Mouse (Mus musculus) thymus, adult 18-20 months (tissue): ENCODE data around the gene Mdm4.
A peak's percentile ranks its signal among the peaks of the same experiment; 100 is the strongest.
"Not testable (repeated sequence)": the region's sequence is repeated elsewhere in the genome, so short reads cannot be mapped to it uniquely, and the experiment has no call there.

Experiments used
- DNase-seq, 2 experiments: peaks; one replicate each; pipeline ENCODE4 v3.0.0; 2022; ENCODE audit warnings: mixed read lengths in 2 of 2

Mdm4 gene

GRCm38 (mm10) chr1:133051829-133052228, 21.5 kb upstream of the Mdm4 start:
- DNase-seq, result no peak

GRCm38 (mm10) chr1:133050001-133050431, 19.7 kb upstream of the Mdm4 start:
- no peak for DNase-seq

- no peak for DNase-seq
Measured at GRCm38 (mm10) chr1:133048690-133049089, 18.3 kb upstream of the Mdm4 start.

GRCm38 (mm10) chr1:133047575-133047974, 17.2 kb upstream of the Mdm4 start:
- DNase-seq, result no peak

GRCm38 (mm10) chr1:133046441-133046931, 16.1 kb upstream of the Mdm4 start:
- peak; percentile 33 to 41 for DNase-seq

GRCm38 (mm10) chr1:133045861-133046440, 15.6 kb upstream of the Mdm4 start:
- DNase-seq, result peak; percentile 59 to 61

- DNase-seq, result no peak
Measured at GRCm38 (mm10) chr1:133045011-133045860, 14.9 kb upstream of the Mdm4 start, which contains the start of gene Pik3c2b. TSS of gene Pik3c2b (plus strand) at chr1:133045667.

GRCm38 (mm10) chr1:133039505-133039949, 9.2 kb upstream of the Mdm4 start:
- peak; percentile 18 to 40 for DNase-seq

DNA sequence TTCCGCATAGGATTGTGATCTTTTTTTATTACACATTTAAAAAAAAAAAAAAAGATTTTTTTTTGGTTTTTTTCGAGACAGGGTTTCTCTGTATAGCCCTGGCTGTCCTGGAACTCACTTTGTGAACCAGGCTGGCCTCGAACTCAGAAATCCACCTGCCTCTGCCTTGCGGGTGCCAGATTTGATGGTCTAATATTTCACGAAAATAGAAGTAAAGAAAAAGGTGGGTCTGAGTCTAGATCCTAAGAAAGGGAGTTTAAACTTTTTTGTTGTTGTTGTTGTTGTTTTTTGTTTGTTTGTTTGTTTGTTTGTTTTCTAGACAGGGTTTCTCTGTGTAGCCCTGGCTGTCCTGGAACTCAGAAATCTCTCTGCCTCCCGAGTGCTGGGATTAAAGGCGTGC, 4.3 kb upstream of the Mdm4 start:
- not testable (repeated sequence) for DNase-seq

- DNase-seq, result no peak
Measured at GRCm38 (mm10) chr1:133034091-133034460, 3.7 kb upstream of the Mdm4 start.

DNA sequence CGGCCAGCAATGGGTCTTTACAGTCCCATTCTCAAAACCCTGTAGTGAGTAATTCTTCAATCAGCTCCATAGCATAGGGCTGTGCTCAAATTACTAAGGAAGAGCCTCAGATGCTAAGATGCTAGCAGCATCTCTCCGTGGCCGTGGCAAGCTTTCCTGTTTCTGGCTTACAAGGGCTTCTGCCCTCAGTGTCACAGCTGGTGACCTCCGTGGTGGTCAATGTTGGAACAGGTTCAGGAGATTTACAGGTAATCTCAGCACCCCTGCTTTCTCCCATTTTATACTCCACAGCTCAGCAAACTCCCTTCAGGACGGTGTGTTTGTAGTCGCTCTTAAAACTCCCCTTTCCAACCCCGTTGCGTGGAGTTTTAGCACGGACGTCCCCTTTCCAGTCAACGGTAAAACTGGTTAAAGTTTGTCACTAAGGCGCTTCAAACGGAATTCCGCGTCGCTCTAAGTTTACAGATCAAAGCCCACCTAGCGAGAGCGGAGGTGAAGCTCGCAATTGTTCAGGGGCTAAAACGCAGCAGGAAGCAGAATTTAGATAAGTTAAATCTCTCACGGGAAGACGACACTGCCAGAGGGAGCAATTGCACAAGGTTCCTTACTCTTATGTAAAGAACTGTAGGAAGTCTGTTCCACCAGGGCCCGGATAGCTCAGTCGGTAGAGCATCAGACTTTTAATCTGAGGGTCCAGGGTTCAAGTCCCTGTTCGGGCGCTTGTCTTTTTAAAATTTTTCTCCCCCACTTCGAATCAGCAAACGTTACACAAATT, 3.1 kb upstream of the Mdm4 start:
- DNase-seq, result peak; percentile 20 to 52

- DNase-seq, result no peak
Measured at GRCm38 (mm10) chr1:133032981-133033315, 2.6 kb upstream of the Mdm4 start.

- DNase-seq, result no peak
Measured at GRCm38 (mm10) chr1:133029744-133030143, 617 bp downstream of the Mdm4 start.

- no peak for DNase-seq
Measured at GRCm38 (mm10) chr1:133027980-133028379, 2.4 kb downstream of the Mdm4 start.

GRCm38 (mm10) chr1:133027126-133027525, 3.2 kb downstream of the Mdm4 start:
- DNase-seq, result no peak

- DNase-seq, result not testable (repeated sequence)
Measured at GRCm38 (mm10) chr1:133025796-133026190, 4.6 kb downstream of the Mdm4 start.

- peak; percentile 80 to 89 for DNase-seq
Measured at GRCm38 (mm10) chr1:133025051-133025795, 5.1 kb downstream of the Mdm4 start.

GRCm38 (mm10) chr1:133024426-133024825, 5.9 kb downstream of the Mdm4 start:
- no peak for DNase-seq

GRCm38 (mm10) chr1:133023723-133024122, 6.6 kb downstream of the Mdm4 start:
- not testable (repeated sequence) for DNase-seq

DNA sequence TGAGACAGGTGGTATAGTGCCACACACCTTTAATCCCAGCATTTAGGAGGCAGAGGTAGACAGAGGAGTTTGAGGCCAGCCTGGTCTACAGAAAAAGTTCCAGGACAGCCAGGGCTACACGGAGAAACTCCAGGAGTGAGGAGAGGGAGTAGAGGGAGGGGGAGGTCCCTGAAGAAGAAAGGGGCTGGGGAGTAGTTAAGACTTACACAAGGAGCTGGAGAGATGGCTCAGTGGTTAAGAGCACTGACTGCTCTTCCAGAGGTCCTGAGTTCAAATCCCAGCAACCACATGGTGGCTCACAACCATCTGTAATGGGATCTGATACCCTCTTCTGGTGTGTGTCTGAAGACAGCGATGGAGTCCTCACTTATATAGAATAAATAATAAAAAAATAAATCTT, 8.4 kb downstream of the Mdm4 start:
- DNase-seq, result not testable (repeated sequence)

DNA sequence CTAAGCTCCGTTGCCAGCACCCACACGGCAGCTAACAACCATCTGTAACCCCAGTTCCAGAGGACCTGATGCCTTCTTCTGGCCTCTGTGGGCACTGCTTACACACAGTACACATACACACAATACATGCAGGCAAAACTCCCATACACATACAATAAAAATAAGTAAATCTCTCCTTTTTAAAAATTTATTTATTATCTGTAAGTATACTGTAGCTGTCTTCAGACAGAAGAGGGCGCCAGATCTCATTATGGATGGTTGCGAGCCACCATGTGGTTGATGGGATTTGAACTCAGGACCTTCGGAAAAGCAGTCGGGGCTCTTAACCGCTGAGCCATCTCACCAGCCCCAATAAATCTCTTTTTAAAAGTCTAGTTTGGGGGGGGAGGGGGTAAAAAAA, 9.0 kb downstream of the Mdm4 start:
- DNase-seq, result no peak

DNA sequence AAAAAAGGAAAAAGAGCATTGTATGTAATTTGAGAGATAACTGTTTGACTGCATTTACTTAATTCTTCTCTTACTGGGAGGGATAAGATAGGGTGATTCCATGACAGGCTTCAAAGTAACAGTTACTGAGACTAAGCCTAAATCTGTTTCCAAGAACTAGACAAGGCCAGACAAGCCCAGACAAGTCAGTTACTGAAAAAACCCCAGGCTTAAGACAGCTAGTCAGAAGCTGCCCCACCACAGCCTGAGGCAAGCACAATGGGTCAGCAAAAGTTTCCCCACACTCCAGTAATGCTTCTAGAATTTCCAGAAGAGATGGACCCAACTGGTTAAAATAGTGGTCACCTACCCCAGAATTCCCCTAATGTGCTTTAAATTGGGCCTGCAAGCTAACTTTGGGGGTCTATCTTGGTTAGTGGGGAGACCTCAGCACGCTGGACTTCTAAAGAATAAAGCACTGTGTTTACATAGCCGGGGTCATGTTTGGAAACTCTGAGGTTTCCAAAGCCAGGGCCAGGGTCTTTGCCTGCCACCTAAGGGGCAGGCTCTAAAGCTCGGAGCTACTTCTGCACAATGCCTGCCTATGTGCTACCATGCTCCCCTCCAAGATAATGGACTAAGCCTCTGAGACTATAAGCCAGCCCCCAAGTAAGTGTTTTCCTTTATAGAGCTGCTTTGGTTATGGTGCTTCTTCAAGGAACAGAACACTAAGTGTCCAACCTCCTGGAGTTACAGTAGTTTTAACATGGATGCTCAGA, 10.0 kb downstream of the Mdm4 start:
- no peak for DNase-seq
